Comparison of ENCODE assay signal across 20 mouse cellular contexts in genomic region chr7:132258216-132258615, GRCm38 (mm10). TPM values are rescaled to one million over a fixed set of nuclear protein-coding genes. Genes with fewer than 3 reads are reported as not detected.
DNase-seq lines count a peak whose midpoint lies in the region; ATAC-seq lines count a peak whose summit lies in the region.
"Had no signal": no experiment of that assay in that cellular context is flagged by ENCODE, and none has a peak within 500 bp of the region (broad histone marks: within the 10 kb centered on the region; RNA-seq: fewer than 3 reads in every experiment).

No protein-coding gene starts in this region.

- no peaks in the 10 kb centered on the region for H3K9me3 ChIP-seq in hindbrain, embryonic 13.5 days
- H3K9me3 ChIP-seq in hindbrain, embryonic 16.5 days (ENCODE audit: control insufficient read depth, low read length), result no peaks in the 10 kb centered on the region
- H3K9me3 ChIP-seq in lung, embryonic 15.5 days, result no peaks in the 10 kb centered on the region
- H3K9me3 ChIP-seq in intestine, embryonic 16.5 days (ENCODE audit: control insufficient read depth, low read length), result no peaks in the 10 kb centered on the region
- no peaks in the 10 kb centered on the region for H3K9me3 ChIP-seq in stomach, embryonic 15.5 days
- H3K9me3 ChIP-seq: embryonic facial prominence, embryonic 13.5 days; heart, embryonic 10.5 days; hindbrain, embryonic 15.5 days; limb, embryonic 15.5 days; liver, embryonic 15.5 days; midbrain, embryonic 13.5 days had no signal

- no peak for DNase-seq in lung, adult 18-20 months
- no peak for DNase-seq in gastrocnemius, postnatal 4 days (ENCODE audit: low spot score in 2 of 2)
- DNase-seq: right cerebral cortex, adult 18-20 months; thymus, adult 18-20 months; thymus, postnatal 4 days had no signal

- no peak overlapping the region for H3K4me2 ChIP-seq in hindbrain, embryonic 13.5 days
- H3K4me2 ChIP-seq in hindbrain, embryonic 16.5 days (ENCODE audit: low read length), result no peak overlapping the region
- H3K4me2 ChIP-seq in lung, embryonic 15.5 days, result no peak overlapping the region
- no peak overlapping the region for H3K4me2 ChIP-seq in intestine, embryonic 16.5 days (ENCODE audit: low read depth, low read length)
- no peak overlapping the region for H3K4me2 ChIP-seq in stomach, embryonic 15.5 days
- H3K4me2 ChIP-seq: embryonic facial prominence, embryonic 13.5 days; hindbrain, embryonic 15.5 days; limb, embryonic 15.5 days; liver, embryonic 15.5 days; midbrain, embryonic 13.5 days had no signal

- no peaks in the 10 kb centered on the region for H3K27me3 ChIP-seq in hindbrain, embryonic 13.5 days
- H3K27me3 ChIP-seq in hindbrain, embryonic 16.5 days (replicated peaks; ENCODE audit: control insufficient read depth, insufficient read depth, low read length), result no peaks in the 10 kb centered on the region
- H3K27me3 ChIP-seq in lung, embryonic 15.5 days, result no peaks in the 10 kb centered on the region
- no peaks in the 10 kb centered on the region for H3K27me3 ChIP-seq in intestine, embryonic 16.5 days (replicated peaks; ENCODE audit: control insufficient read depth, insufficient read depth, low read length)
- H3K27me3 ChIP-seq in stomach, embryonic 15.5 days (replicated peaks), result no peaks in the 10 kb centered on the region
- H3K27me3 ChIP-seq: embryonic facial prominence, embryonic 13.5 days; hindbrain, embryonic 15.5 days; limb, embryonic 15.5 days; liver, embryonic 15.5 days; midbrain, embryonic 13.5 days had no signal

- peaks cover 59% of the 10 kb centered on the region for H3K4me1 ChIP-seq in hindbrain, embryonic 13.5 days (replicated peaks)
- peaks cover 14% of the 10 kb centered on the region for H3K4me1 ChIP-seq in hindbrain, embryonic 16.5 days (ENCODE audit: control insufficient read depth, insufficient read depth, low read depth, low read length)
- H3K4me1 ChIP-seq in lung, embryonic 15.5 days, result peaks cover 53% of the 10 kb centered on the region
- H3K4me1 ChIP-seq in intestine, embryonic 16.5 days (ENCODE audit: control insufficient read depth, insufficient read depth, low read length), result peaks cover 8% of the 10 kb centered on the region
- peaks cover 11% of the 10 kb centered on the region; the same call in 1 of the 2 replicates for H3K4me1 ChIP-seq in stomach, embryonic 15.5 days

- 55% methylated on average over 5 of the region's 5 CpGs for WGBS in hindbrain, embryonic 13.5 days
- 67% methylated on average over 5 of the region's 5 CpGs for WGBS in hindbrain, embryonic 16.5 days
- 56% methylated on average over 5 of the region's 5 CpGs for WGBS in lung, embryonic 15.5 days
- WGBS in intestine, embryonic 16.5 days, result 59% methylated on average over 5 of the region's 5 CpGs
- WGBS in stomach, embryonic 15.5 days, result 52% methylated on average over 5 of the region's 5 CpGs

- H3K27ac ChIP-seq in hindbrain, embryonic 13.5 days, result peak overlapping the region; percentile 53
- H3K27ac ChIP-seq in hindbrain, embryonic 16.5 days (ENCODE audit: low read depth, low read length), result no peak overlapping the region; the same call in 1 of the 2 replicates
- H3K27ac ChIP-seq in lung, embryonic 15.5 days, result peak overlapping the region; percentile 76
- peak overlapping the region; percentile 68 for H3K27ac ChIP-seq in intestine, embryonic 16.5 days (ENCODE audit: low read length)
- H3K27ac ChIP-seq in stomach, embryonic 15.5 days, result peak overlapping the region; percentile 42; the same call in 1 of the 2 replicates
- H3K27ac ChIP-seq: embryonic facial prominence, embryonic 13.5 days; heart, embryonic 10.5 days; limb, embryonic 15.5 days; liver, embryonic 15.5 days; midbrain, embryonic 13.5 days had no signal

- ATAC-seq in hindbrain, embryonic 13.5 days (ENCODE audit: low FRiP score), result no peak; the same call in 1 of the 2 replicates
- ATAC-seq in hindbrain, embryonic 16.5 days, result no peak
- ATAC-seq in lung, embryonic 15.5 days (ENCODE audit: borderline replicate concordance, extremely low read depth, low FRiP score, low TSS enrichment), result no peak
- ATAC-seq in intestine, embryonic 16.5 days, result no peak
- ATAC-seq in stomach, embryonic 15.5 days (ENCODE audit: insufficient read depth, low FRiP score, low read depth), result no peak
- no peak for ATAC-seq in frontal cortex, adult (ENCODE audit: low TSS enrichment)
- ATAC-seq: activated CD4-positive, CD25-positive, alpha-beta regulatory T cell, adult 4 months; forebrain, embryonic 14.5 days; midbrain, embryonic 13.5 days had no signal

- H3K4me3 ChIP-seq in hindbrain, embryonic 13.5 days, result no peak overlapping the region
- no peak overlapping the region for H3K4me3 ChIP-seq in hindbrain, embryonic 16.5 days (ENCODE audit: low read length)
- H3K4me3 ChIP-seq in lung, embryonic 15.5 days, result no peak overlapping the region
- no peak overlapping the region for H3K4me3 ChIP-seq in intestine, embryonic 16.5 days (ENCODE audit: low read length)
- no peak overlapping the region for H3K4me3 ChIP-seq in stomach, embryonic 15.5 days (replicated peaks)
- H3K4me3 ChIP-seq: embryonic facial prominence, embryonic 13.5 days; heart, embryonic 10.5 days; hindbrain, embryonic 15.5 days; limb, embryonic 15.5 days; liver, embryonic 15.5 days; midbrain, embryonic 13.5 days had no signal

- H3K9ac ChIP-seq in hindbrain, embryonic 13.5 days, result no peak overlapping the region
- H3K9ac ChIP-seq in hindbrain, embryonic 16.5 days (ENCODE audit: low read depth, low read length), result no peak overlapping the region
- no peak overlapping the region for H3K9ac ChIP-seq in lung, embryonic 15.5 days
- no peak overlapping the region for H3K9ac ChIP-seq in intestine, embryonic 16.5 days (ENCODE audit: low read depth, low read length)
- no peak overlapping the region for H3K9ac ChIP-seq in stomach, embryonic 15.5 days
- H3K9ac ChIP-seq: embryonic facial prominence, embryonic 13.5 days; hindbrain, embryonic 15.5 days; limb, embryonic 15.5 days; liver, embryonic 15.5 days; midbrain, embryonic 13.5 days had no signal

- H3K36me3 ChIP-seq in hindbrain, embryonic 13.5 days, result peaks cover 26% of the 10 kb centered on the region
- H3K36me3 ChIP-seq in hindbrain, embryonic 16.5 days (ENCODE audit: control insufficient read depth, insufficient read depth, low read length), result no peaks in the 10 kb centered on the region
- H3K36me3 ChIP-seq in lung, embryonic 15.5 days, result no peaks in the 10 kb centered on the region
- H3K36me3 ChIP-seq in intestine, embryonic 16.5 days (ENCODE audit: control insufficient read depth, insufficient read depth, low read length), result 0 out of 2 replicates have a peak, but pooled peaks cover 3% of the 10 kb centered on the region
- H3K36me3 ChIP-seq in stomach, embryonic 15.5 days, result peaks cover 6% of the 10 kb centered on the region; the same call in 1 of the 2 replicates
- H3K36me3 ChIP-seq: G1E; heart, embryonic 10.5 days; hindbrain, embryonic 15.5 days had no signal

RNA-seq across cellular contexts. Expression of gene Chst15, which starts 58.8 kb away (rescaled TPM):
- 22.2 and 24.4 TPM in 2 replicates for polyA plus RNA-seq in hindbrain, embryonic 13.5 days (2015; fragmentation: Nextera tagmentation; extraction: Ambion mirVana)
- polyA plus RNA-seq in hindbrain, embryonic 16.5 days (2015; fragmentation: Nextera tagmentation; extraction: Ambion mirVana), result 18.5 and 24.4 TPM in 2 replicates
- polyA plus RNA-seq in lung, embryonic 15.5 days (2015; fragmentation: Nextera tagmentation; extraction: Ambion mirVana), result 17.8 and 20.3 TPM in 2 replicates
- 20.6 and 21.1 TPM in 2 replicates for polyA plus RNA-seq in intestine, embryonic 16.5 days (2015; fragmentation: Nextera tagmentation; extraction: Ambion mirVana)
- 26.1 and 27.5 TPM in 2 replicates for polyA plus RNA-seq in stomach, embryonic 15.5 days (2015; fragmentation: Nextera tagmentation; extraction: Ambion mirVana)
- 10 to 100 TPM; 11.6 to 12.0 TPM for total RNA-seq in gastrocnemius, postnatal 4 days (2021)
- polyA plus RNA-seq: G1E had no signal
